Mouse (Mus musculus): Measurements from ENCODE around the gene Homer1.
A peak's percentile ranks its signal among the peaks of the same experiment; 100 is the strongest.

Gene Homer1

GRCm38 (mm10) chr13:93340555-93341278, 41.3 kb downstream of the Homer1 start:
- no peak for DNase-seq

GRCm38 (mm10) chr13:93342641-93343040, 43.2 kb downstream of the Homer1 start:
- no peak for DNase-seq

GRCm38 (mm10) chr13:93344395-93344794, 45.0 kb downstream of the Homer1 start:
- no peak for DNase-seq

- DNase-seq, result no peak
Measured at GRCm38 (mm10) chr13:93345854-93346253, 46.4 kb downstream of the Homer1 start.

GRCm38 (mm10) chr13:93352030-93352429, 52.6 kb downstream of the Homer1 start:
- no peak for DNase-seq

GRCm38 (mm10) chr13:93354420-93355278, 55.2 kb downstream of the Homer1 start:
- DNase-seq, result no peak

- no peak for DNase-seq
Measured at GRCm38 (mm10) chr13:93355279-93355587, 55.8 kb downstream of the Homer1 start.

GRCm38 (mm10) chr13:93358522-93358921, 59.1 kb downstream of the Homer1 start:
- no peak for DNase-seq

- no peak for DNase-seq
Measured at GRCm38 (mm10) chr13:93367555-93367954, 68.1 kb downstream of the Homer1 start.

GRCm38 (mm10) chr13:93368812-93369584, 69.6 kb downstream of the Homer1 start:
- DNase-seq, result no peak

GRCm38 (mm10) chr13:93374457-93374856, 75.0 kb downstream of the Homer1 start:
- no peak for DNase-seq

GRCm38 (mm10) chr13:93378493-93378892, 79.1 kb downstream of the Homer1 start:
- DNase-seq, result no peak

- DNase-seq, result no peak
Measured at GRCm38 (mm10) chr13:93380399-93381063, 81.1 kb downstream of the Homer1 start.

GRCm38 (mm10) chr13:93381301-93381700, 81.9 kb downstream of the Homer1 start:
- no peak for DNase-seq

- DNase-seq, result no peak
Measured at GRCm38 (mm10) chr13:93383092-93383491, 83.7 kb downstream of the Homer1 start.

- no peak for DNase-seq
Measured at GRCm38 (mm10) chr13:93383620-93384019, 84.2 kb downstream of the Homer1 start.

- no peak for DNase-seq
Measured at GRCm38 (mm10) chr13:93384481-93384880, 85.0 kb downstream of the Homer1 start.

- no peak for DNase-seq
Measured at GRCm38 (mm10) chr13:93385147-93385546, 85.7 kb downstream of the Homer1 start.

GRCm38 (mm10) chr13:93387440-93387839, 88.0 kb downstream of the Homer1 start:
- peak; percentile 59 to 76 for DNase-seq

- no peak for DNase-seq
Measured at GRCm38 (mm10) chr13:93388594-93389241, 89.3 kb downstream of the Homer1 start.

- DNase-seq, result no peak
Measured at GRCm38 (mm10) chr13:93389242-93389625, 89.8 kb downstream of the Homer1 start.

GRCm38 (mm10) chr13:93399710-93400216, 100.3 kb downstream of the Homer1 start:
- DNase-seq, result peak; percentile 65 to 82
